In the genomic region with DNA sequence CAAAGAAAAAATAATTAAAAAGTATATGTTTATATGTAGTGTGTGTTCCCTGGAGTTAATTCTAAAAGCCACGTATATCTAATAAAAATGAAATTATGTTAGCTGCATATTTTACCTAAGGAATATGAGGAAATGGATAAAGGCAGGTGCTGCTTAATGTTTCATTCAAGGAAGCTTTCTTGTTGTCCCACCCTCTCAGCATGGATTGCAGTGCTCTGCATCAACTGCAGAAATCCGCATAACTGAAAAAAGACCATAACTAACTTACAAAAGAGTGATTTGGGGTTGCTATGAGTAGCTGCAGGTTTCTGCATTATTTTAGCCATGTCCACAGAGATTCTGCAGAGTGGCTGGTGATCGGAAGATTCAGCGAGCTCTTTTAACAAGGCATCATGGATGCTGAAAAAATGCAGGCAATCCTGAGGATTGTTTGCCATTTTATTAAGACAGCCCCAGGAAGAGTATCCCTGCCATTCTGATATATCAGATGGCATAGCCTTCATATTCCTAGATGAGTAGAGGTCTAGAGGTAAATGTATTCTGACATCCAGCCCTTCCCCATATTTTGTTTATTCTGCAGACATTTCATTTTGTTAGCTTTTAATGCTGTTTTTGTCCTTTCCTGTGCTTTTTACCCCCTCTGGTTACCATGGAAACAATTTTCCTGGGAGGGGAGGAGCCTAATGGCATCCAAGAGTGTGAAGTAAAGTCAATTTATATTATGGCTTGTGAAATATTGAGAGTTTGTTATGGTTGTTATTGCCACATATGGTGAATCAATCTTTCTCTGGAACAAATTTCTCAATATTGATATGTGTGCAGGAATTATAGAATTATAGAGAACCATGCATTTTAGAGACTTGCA, we compare ENCODE assay signal across 27 mouse cellular contexts.
A peak's percentile ranks its signal among the peaks of the same experiment; 100 is the strongest.
DNase-seq lines count a peak whose midpoint lies in the region; ATAC-seq and TF ChIP-seq lines count a peak whose summit lies in the region.
"Had no signal": no experiment of that assay in that cellular context is flagged by ENCODE, and none has a peak within 500 bp of the region (broad histone marks: within the 10 kb centered on the region; RNA-seq: fewer than 3 reads in every experiment).

No protein-coding gene starts in this region.

- H3K27me3 ChIP-seq in forebrain, postnatal 0 days (ENCODE audit: insufficient read depth, low read length), result no peaks in the 10 kb centered on the region
- no peaks in the 10 kb centered on the region for H3K27me3 ChIP-seq in forebrain, embryonic 13.5 days
- no peaks in the 10 kb centered on the region for H3K27me3 ChIP-seq in midbrain, embryonic 13.5 days
- no peaks in the 10 kb centered on the region for H3K27me3 ChIP-seq in midbrain, embryonic 11.5 days (ENCODE audit: control insufficient read depth, insufficient read depth, low read length)
- H3K27me3 ChIP-seq in hindbrain, embryonic 16.5 days (replicated peaks; ENCODE audit: control insufficient read depth, insufficient read depth, low read length), result no peaks in the 10 kb centered on the region
- H3K27me3 ChIP-seq in midbrain, postnatal 0 days (ENCODE audit: insufficient read depth, low read length), result no peaks in the 10 kb centered on the region
- H3K27me3 ChIP-seq: limb, embryonic 15.5 days; liver, embryonic 13.5 days; neural tube, embryonic 12.5 days; Patski had no signal

- H3K27ac ChIP-seq in forebrain, postnatal 0 days (ENCODE audit: low read depth, low read length), result 0 out of 2 replicates have a peak overlapping the region, but pooled peaks have one; percentile 29
- H3K27ac ChIP-seq in forebrain, embryonic 13.5 days, result no peak overlapping the region; the same call in 1 of the 2 replicates
- peak overlapping the region; percentile 68 for H3K27ac ChIP-seq in midbrain, embryonic 13.5 days
- H3K27ac ChIP-seq in midbrain, embryonic 11.5 days (ENCODE audit: low read depth, low read length), result no peak overlapping the region
- peak overlapping the region; percentile 67 for H3K27ac ChIP-seq in hindbrain, embryonic 16.5 days (ENCODE audit: low read depth, low read length)
- peak overlapping the region; percentile 82 for H3K27ac ChIP-seq in midbrain, postnatal 0 days (ENCODE audit: low read depth, low read length)
- H3K27ac ChIP-seq: limb, embryonic 10.5 days; limb, embryonic 15.5 days; liver, embryonic 13.5 days; macrophage; neural tube, embryonic 12.5 days had no signal

- ATAC-seq in forebrain, postnatal 0 days, result peak; percentile 60
- ATAC-seq in forebrain, embryonic 13.5 days, result no peak
- ATAC-seq in midbrain, embryonic 13.5 days, result peak; percentile 40; the same call in 1 of the 2 replicates
- no peak for ATAC-seq in midbrain, embryonic 11.5 days (ENCODE audit: low FRiP score)
- ATAC-seq in hindbrain, embryonic 16.5 days, result peak; percentile 52; the same call in 1 of the 2 replicates
- ATAC-seq in midbrain, postnatal 0 days (ENCODE audit: low FRiP score), result peak; percentile 65
- ATAC-seq: intestine, postnatal 0 days; lung, postnatal 0 days; Patski had no signal

- 78% methylated on average over 4 of the region's 4 CpGs for WGBS in forebrain, postnatal 0 days
- WGBS in forebrain, embryonic 13.5 days, result 80% methylated on average over 4 of the region's 4 CpGs
- WGBS in midbrain, embryonic 13.5 days, result 68% methylated on average over 4 of the region's 4 CpGs
- WGBS in midbrain, embryonic 11.5 days, result 83% methylated on average over 4 of the region's 4 CpGs
- 75% methylated on average over 4 of the region's 4 CpGs for WGBS in hindbrain, embryonic 16.5 days
- 54% methylated on average over 4 of the region's 4 CpGs for WGBS in midbrain, postnatal 0 days

- no peaks in the 10 kb centered on the region for H3K36me3 ChIP-seq in forebrain, postnatal 0 days (ENCODE audit: insufficient read depth)
- H3K36me3 ChIP-seq in forebrain, embryonic 13.5 days (ENCODE audit: poor library complexity, severe bottlenecking), result no peaks in the 10 kb centered on the region
- no peaks in the 10 kb centered on the region for H3K36me3 ChIP-seq in midbrain, embryonic 13.5 days
- no peaks in the 10 kb centered on the region for H3K36me3 ChIP-seq in midbrain, embryonic 11.5 days (ENCODE audit: control insufficient read depth, insufficient read depth, low read length)
- no peaks in the 10 kb centered on the region for H3K36me3 ChIP-seq in hindbrain, embryonic 16.5 days (ENCODE audit: control insufficient read depth, insufficient read depth, low read length)
- H3K36me3 ChIP-seq in midbrain, postnatal 0 days (ENCODE audit: insufficient read depth, low read length), result no peaks in the 10 kb centered on the region
- H3K36me3 ChIP-seq: limb, embryonic 10.5 days; limb, embryonic 15.5 days; liver, embryonic 13.5 days; neural tube, embryonic 12.5 days had no signal

- H3K4me3 ChIP-seq in forebrain, postnatal 0 days (ENCODE audit: low read depth, low read length), result no peak overlapping the region
- H3K4me3 ChIP-seq in forebrain, embryonic 13.5 days, result no peak overlapping the region
- no peak overlapping the region for H3K4me3 ChIP-seq in midbrain, embryonic 13.5 days (replicated peaks)
- no peak overlapping the region for H3K4me3 ChIP-seq in midbrain, embryonic 11.5 days (ENCODE audit: low read depth, low read length)
- no peak overlapping the region for H3K4me3 ChIP-seq in hindbrain, embryonic 16.5 days (ENCODE audit: low read length)
- H3K4me3 ChIP-seq in midbrain, postnatal 0 days (ENCODE audit: low read depth, low read length), result no peak overlapping the region
- H3K4me3 ChIP-seq: erythroblast, embryonic 14.5 days; limb, embryonic 10.5 days; limb, embryonic 15.5 days; liver, embryonic 13.5 days; neural tube, embryonic 12.5 days had no signal

- DNase-seq in forebrain, postnatal 0 days, result peak; percentile 36
- DNase-seq in midbrain, embryonic 11.5 days (ENCODE audit: low spot score, missing footprints), result no peak
- DNase-seq in midbrain, postnatal 0 days (ENCODE audit: low spot score), result peak; percentile 20
- no peak for DNase-seq in right cerebral cortex, postnatal 14 days
- no peak for DNase-seq in ovary, postnatal 10 days (ENCODE audit: low spot score)
- DNase-seq: adrenal gland, postnatal 25 days; cerebellum, adult 2 months; cerebellum, postnatal 14 days; gastrocnemius, postnatal 10 days; heart, postnatal 14 days; kidney, adult 9 months; kidney, postnatal 10 days; layer of hippocampus, adult 9-11 months; liver, embryonic 13.5 days; lung, adult 18-20 months; thymus, postnatal 4 days had no signal

- H3K9ac ChIP-seq in forebrain, postnatal 0 days, result no peak overlapping the region
- no peak overlapping the region for H3K9ac ChIP-seq in forebrain, embryonic 13.5 days
- H3K9ac ChIP-seq in midbrain, embryonic 13.5 days (replicated peaks), result no peak overlapping the region
- no peak overlapping the region for H3K9ac ChIP-seq in midbrain, embryonic 11.5 days (ENCODE audit: low read length)
- H3K9ac ChIP-seq in hindbrain, embryonic 16.5 days (ENCODE audit: low read depth, low read length), result no peak overlapping the region
- H3K9ac ChIP-seq in midbrain, postnatal 0 days (replicated peaks; ENCODE audit: low read length, poor library complexity, severe bottlenecking), result peak overlapping the region; percentile 33; the same call in 1 of the 2 replicates
- H3K9ac ChIP-seq: limb, embryonic 15.5 days; liver, embryonic 13.5 days; neural tube, embryonic 12.5 days had no signal

- H3K4me2 ChIP-seq in forebrain, postnatal 0 days (ENCODE audit: low read depth), result no peak overlapping the region
- no peak overlapping the region for H3K4me2 ChIP-seq in forebrain, embryonic 13.5 days
- H3K4me2 ChIP-seq in midbrain, embryonic 13.5 days (replicated peaks), result no peak overlapping the region
- no peak overlapping the region for H3K4me2 ChIP-seq in midbrain, embryonic 11.5 days
- peak overlapping the region; percentile 27; the same call in 1 of the 2 replicates for H3K4me2 ChIP-seq in hindbrain, embryonic 16.5 days (ENCODE audit: low read length)
- 0 out of 2 replicates have a peak overlapping the region, but pooled peaks have one; percentile 18 for H3K4me2 ChIP-seq in midbrain, postnatal 0 days (ENCODE audit: low read depth, low read length, poor library complexity, severe bottlenecking)
- H3K4me2 ChIP-seq: limb, embryonic 15.5 days; liver, embryonic 13.5 days; neural tube, embryonic 12.5 days had no signal

- no peaks in the 10 kb centered on the region for H3K9me3 ChIP-seq in forebrain, postnatal 0 days (ENCODE audit: low read length)
- H3K9me3 ChIP-seq in forebrain, embryonic 13.5 days (replicated peaks), result no peaks in the 10 kb centered on the region
- H3K9me3 ChIP-seq in midbrain, embryonic 13.5 days, result no peaks in the 10 kb centered on the region
- no peaks in the 10 kb centered on the region for H3K9me3 ChIP-seq in midbrain, embryonic 11.5 days (ENCODE audit: control insufficient read depth, low read length)
- H3K9me3 ChIP-seq in hindbrain, embryonic 16.5 days (ENCODE audit: control insufficient read depth, low read length), result no peaks in the 10 kb centered on the region
- H3K9me3 ChIP-seq in midbrain, postnatal 0 days (ENCODE audit: low read length), result no peaks in the 10 kb centered on the region
- H3K9me3 ChIP-seq: limb, embryonic 10.5 days; limb, embryonic 15.5 days; liver, embryonic 13.5 days; neural tube, embryonic 12.5 days had no signal

- H3K4me1 ChIP-seq in forebrain, postnatal 0 days (ENCODE audit: insufficient read depth), result no peaks in the 10 kb centered on the region
- H3K4me1 ChIP-seq in forebrain, embryonic 13.5 days, result no peaks in the 10 kb centered on the region
- peaks cover 6% of the 10 kb centered on the region; the same call in 1 of the 2 replicates for H3K4me1 ChIP-seq in midbrain, embryonic 13.5 days (replicated peaks)
- no peaks in the 10 kb centered on the region for H3K4me1 ChIP-seq in midbrain, embryonic 11.5 days (ENCODE audit: control insufficient read depth, insufficient read depth, low read length)
- H3K4me1 ChIP-seq in hindbrain, embryonic 16.5 days (ENCODE audit: control insufficient read depth, insufficient read depth, low read depth, low read length), result no peaks in the 10 kb centered on the region
- H3K4me1 ChIP-seq in midbrain, postnatal 0 days (ENCODE audit: insufficient read depth, low read length), result no peaks in the 10 kb centered on the region; the same call in 1 of the 2 replicates
- H3K4me1 ChIP-seq: limb, embryonic 10.5 days; limb, embryonic 15.5 days; liver, embryonic 13.5 days; neural tube, embryonic 12.5 days had no signal

- TF ChIP-seq CTCF in forebrain, postnatal 0 days (IDR thresholded peaks at IDR 0.05; ENCODE audit: low read depth), result no peak
- TF ChIP-seq CTCF in midbrain, postnatal 0 days (IDR thresholded peaks at IDR 0.05), result no peak

Comparison
In these comparisons a context has a peak if more than half of its experiments do, and no peak if none do; other contexts are left out.
1. ATAC-seq: peak in forebrain, postnatal 0 days (single experiment), midbrain, embryonic 13.5 days (single experiment), hindbrain, embryonic 16.5 days (single experiment) and midbrain, postnatal 0 days (single experiment); none in forebrain, embryonic 13.5 days (single experiment) and midbrain, embryonic 11.5 days (single experiment).
2. DNase-seq: peak in forebrain, postnatal 0 days (single experiment) and midbrain, postnatal 0 days (single experiment); none in midbrain, embryonic 11.5 days (single experiment), right cerebral cortex, postnatal 14 days (single experiment) and ovary, postnatal 10 days (single experiment).
3. H3K27ac ChIP-seq: peak in forebrain, postnatal 0 days (single experiment), midbrain, embryonic 13.5 days (single experiment), hindbrain, embryonic 16.5 days (single experiment) and midbrain, postnatal 0 days (single experiment); none in forebrain, embryonic 13.5 days (single experiment) and midbrain, embryonic 11.5 days (single experiment).
4. H3K4me2 ChIP-seq: peak in hindbrain, embryonic 16.5 days (single experiment) and midbrain, postnatal 0 days (single experiment); none in forebrain, postnatal 0 days (single experiment), forebrain, embryonic 13.5 days (single experiment), midbrain, embryonic 13.5 days (single experiment) and midbrain, embryonic 11.5 days (single experiment).